Mouse (Mus musculus) hindbrain, embryonic 16.5 days (tissue): ENCODE results near the gene Hip1. TPM values are rescaled to one million over a fixed set of nuclear protein-coding genes. Genes with fewer than 3 reads are reported as not detected.

Experiments used
- ATAC-seq: fragments of 200-750 bp; cut with Nextera tagmentation; 2 replicates; pipeline ENCODE4 v1.8.0; 2017; ENCODE audit warnings: moderate TSS enrichment, moderate library complexity
- H3K27ac ChIP-seq: fragments of 300-500 bp; sonication (generic); 2 replicates; pipeline ENCODE4 v1.5.1; 2014; ENCODE audit warnings: low read depth, mild to moderate bottlenecking, control low read depth, low read length, moderate library complexity
- H3K27me3 ChIP-seq: fragments of 300-500 bp; sonication (generic); replicated peaks from 2 replicates; pipeline ENCODE4 v1.6.1; 2014; ENCODE audit warnings: low read length; ENCODE audit not compliant: control insufficient read depth, insufficient read depth
- H3K36me3 ChIP-seq: fragments of 300-500 bp; sonication (generic); 2 replicates; pipeline ENCODE4 v1.6.1; 2014; ENCODE audit warnings: mild to moderate bottlenecking, low read length, moderate library complexity, mixed read lengths; ENCODE audit not compliant: control insufficient read depth, insufficient read depth
- H3K4me1 ChIP-seq: fragments of 300-500 bp; sonication (generic); 2 replicates; pipeline ENCODE4 v1.6.1; 2014; ENCODE audit warnings: low read depth, low read length; ENCODE audit not compliant: control insufficient read depth, insufficient read depth
- H3K4me2 ChIP-seq: fragments of 300-500 bp; sonication (generic); 2 replicates; pipeline ENCODE4 v1.6.1; 2014; ENCODE audit warnings: mild to moderate bottlenecking, low read length, control low read depth, moderate library complexity
- H3K4me3 ChIP-seq: fragments of 300-500 bp; sonication (generic); 2 replicates; pipeline ENCODE4 v1.5.1; 2014; ENCODE audit warnings: mild to moderate bottlenecking, low read length, control low read depth, moderate library complexity
- H3K9ac ChIP-seq: fragments of 300-500 bp; sonication (generic); 2 replicates; pipeline ENCODE4 v1.6.1; 2014; ENCODE audit warnings: low read depth, mild to moderate bottlenecking, control low read depth, low read length, moderate library complexity
- H3K9me3 ChIP-seq: fragments of 300-500 bp; sonication (generic); 2 replicates; pipeline ENCODE4 v1.6.1; 2014; ENCODE audit warnings: mild to moderate bottlenecking, low read length, moderate library complexity; ENCODE audit not compliant: control insufficient read depth
- WGBS: fragments of 180-500 bp; shearing (Covaris S2); extraction: QIAGEN DNeasy Blood & Tissue Kit; methylation state at CpG from one replicate; pipeline ENCODE4 v1.1.7; 2014; 5-methylcytosine and 5-hydroxymethylcytosine counted together
- polyA plus RNA-seq: library from polyadenylated mRNA; unstranded; fragments of >200 nt; fragmentation: Nextera tagmentation; extraction: Ambion mirVana; gene quantifications from 2 replicates; pipeline ENCODE4 v1.2.1, GENCODE M21; 2015

Hip1 gene
- polyA plus RNA-seq, 1 experiment from 2014 or later = 35.3 TPM

- H3K9me3 ChIP-seq = no peaks in the 10 kb centered on the region
- H3K4me3 ChIP-seq = no peak overlapping the region
- H3K27me3 ChIP-seq = no peaks in the 10 kb centered on the region
- no peak overlapping the region for H3K9ac ChIP-seq
- no peak overlapping the region for H3K27ac ChIP-seq
- ATAC-seq = no peak
- H3K4me2 ChIP-seq = no peak overlapping the region
- H3K36me3 ChIP-seq = no peaks in the 10 kb centered on the region
- WGBS = 80% methylated on average over 8 of the region's 8 CpGs
- no peaks in the 10 kb centered on the region for H3K4me1 ChIP-seq
These were observed 42.9 kb downstream of the Hip1 start for GRCm38 (mm10) chr5:135502027-135502426.

DNA sequence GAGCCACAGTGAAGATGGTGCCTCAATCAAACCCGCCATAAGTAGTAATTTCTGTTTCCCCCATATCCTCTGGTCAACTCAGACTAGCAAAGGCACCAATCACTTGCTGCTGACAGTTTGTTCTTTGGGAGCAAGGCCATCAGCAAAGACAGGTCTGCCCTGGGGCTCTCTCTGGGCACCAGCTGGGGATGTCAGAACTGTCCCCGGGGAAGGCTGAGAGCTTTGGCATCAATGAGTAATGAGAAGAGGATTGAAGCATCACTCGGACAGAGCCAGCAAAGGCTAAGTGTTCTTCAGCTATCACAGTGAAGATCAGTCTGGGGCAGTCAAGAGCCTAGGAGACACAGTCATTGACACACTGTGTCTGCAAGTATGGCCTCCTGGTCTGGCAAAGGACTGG lies 46.0 kb downstream of the Hip1 start:
- Histone ChIP-seq H3K4me2 (no peak overlapping the region), H3K27me3 (no peaks in the 10 kb centered on the region), H3K4me1 (no peaks in the 10 kb centered on the region), H3K27ac (no peak overlapping the region), H3K9ac (no peak overlapping the region), H3K9me3 (no peaks in the 10 kb centered on the region), H3K4me3 (no peak overlapping the region), H3K36me3 (no peaks in the 10 kb centered on the region)
- ATAC-seq = no peak
- WGBS = 69% methylated on average over 3 of the region's 3 CpGs

DNA sequence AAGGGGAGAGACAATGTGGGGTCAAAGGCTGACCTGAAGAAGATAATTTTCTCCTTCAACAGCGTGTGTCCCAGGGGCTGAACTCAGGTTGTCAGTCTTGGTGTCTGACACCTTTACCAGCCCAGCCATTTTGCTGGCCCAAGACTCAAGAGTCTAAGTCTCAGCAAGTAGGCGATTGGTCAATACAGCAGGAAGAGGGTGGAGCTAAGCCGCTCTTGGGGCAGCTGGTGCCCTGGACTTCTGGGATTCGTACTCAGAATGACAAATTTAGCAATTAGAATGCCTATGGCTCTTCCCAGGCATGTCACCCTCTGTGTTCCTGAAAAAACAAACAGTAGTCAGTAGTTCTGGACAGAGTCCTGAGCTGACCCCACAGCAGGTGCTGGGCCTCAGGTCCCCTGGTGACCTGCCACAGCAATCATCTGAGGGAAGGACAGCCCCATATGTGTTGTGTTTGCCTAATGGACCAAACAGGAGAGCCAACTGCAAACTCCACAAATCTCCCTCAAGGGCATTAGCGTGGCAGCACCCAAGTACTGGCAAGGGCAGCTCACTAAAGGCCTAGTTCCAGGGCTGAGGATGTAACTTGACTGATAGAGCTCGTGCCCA lies 47.5 kb downstream of the Hip1 start:
- Histone ChIP-seq H3K9ac (no peak overlapping the region), H3K9me3 (no peaks in the 10 kb centered on the region), H3K27me3 (no peaks in the 10 kb centered on the region), H3K4me3 (no peak overlapping the region), H3K36me3 (no peaks in the 10 kb centered on the region), H3K4me1 (no peaks in the 10 kb centered on the region), H3K27ac (no peak overlapping the region), H3K4me2 (no peak overlapping the region)
- 79% methylated on average over 6 of the region's 6 CpGs for WGBS
- no peak for ATAC-seq

DNA sequence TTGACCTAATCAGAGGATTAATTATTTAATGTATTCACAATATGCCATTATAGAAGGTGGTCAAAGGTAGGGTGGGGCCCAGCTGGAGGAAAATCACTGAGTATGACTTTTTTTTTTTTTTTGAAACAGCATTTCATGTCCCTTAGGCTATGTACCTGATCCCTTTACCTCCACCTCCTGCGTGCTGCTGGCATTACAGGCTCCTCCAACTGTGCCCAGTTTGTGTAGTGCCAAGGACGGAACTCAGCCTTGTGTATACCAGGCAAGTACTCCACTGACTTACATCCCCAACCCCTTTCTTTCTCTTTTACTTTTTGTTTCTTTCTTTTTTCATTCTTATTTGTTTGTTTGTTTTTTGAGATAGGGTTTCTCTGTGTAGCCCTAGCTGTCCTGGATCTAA lies 48.4 kb downstream of the Hip1 start:
- WGBS = 64% methylated on average over 2 of the region's 2 CpGs

GRCm38 (mm10) chr5:135495471-135495870 lies 49.4 kb downstream of the Hip1 start:
- Histone ChIP-seq H3K4me3 (no peak overlapping the region), H3K9me3 (no peaks in the 10 kb centered on the region), H3K36me3 (no peaks in the 10 kb centered on the region), H3K9ac (no peak overlapping the region), H3K4me2 (no peak overlapping the region), H3K27ac (no peak overlapping the region), H3K4me1 (no peaks in the 10 kb centered on the region; the same call in 1 of the 2 replicates), H3K27me3 (no peaks in the 10 kb centered on the region)
- ATAC-seq = no peak
- 92% methylated on average over 8 of the region's 8 CpGs for WGBS

More for the DNA sequence above, 48.4 kb downstream of the Hip1 start:
- H3K9me3 ChIP-seq = no peaks in the 10 kb centered on the region
- H3K27me3 ChIP-seq = no peaks in the 10 kb centered on the region
- H3K4me2 ChIP-seq = no peak overlapping the region
- H3K9ac ChIP-seq = no peak overlapping the region
- no peaks in the 10 kb centered on the region for H3K36me3 ChIP-seq
- no peak for ATAC-seq
- H3K4me3 ChIP-seq = no peak overlapping the region
- no peak overlapping the region for H3K27ac ChIP-seq
- H3K4me1 ChIP-seq = no peaks in the 10 kb centered on the region

- Histone ChIP-seq H3K27ac (no peak overlapping the region), H3K9me3 (no peaks in the 10 kb centered on the region), H3K4me2 (no peak overlapping the region), H3K36me3 (no peaks in the 10 kb centered on the region), H3K4me3 (no peak overlapping the region), H3K4me1 (peaks cover 6% of the 10 kb centered on the region), H3K27me3 (no peaks in the 10 kb centered on the region), H3K9ac (no peak overlapping the region)
- 83% methylated on average over 13 of the region's 13 CpGs for WGBS
- ATAC-seq = no peak
These were observed 50.6 kb downstream of the Hip1 start for GRCm38 (mm10) chr5:135494183-135494910.

DNA sequence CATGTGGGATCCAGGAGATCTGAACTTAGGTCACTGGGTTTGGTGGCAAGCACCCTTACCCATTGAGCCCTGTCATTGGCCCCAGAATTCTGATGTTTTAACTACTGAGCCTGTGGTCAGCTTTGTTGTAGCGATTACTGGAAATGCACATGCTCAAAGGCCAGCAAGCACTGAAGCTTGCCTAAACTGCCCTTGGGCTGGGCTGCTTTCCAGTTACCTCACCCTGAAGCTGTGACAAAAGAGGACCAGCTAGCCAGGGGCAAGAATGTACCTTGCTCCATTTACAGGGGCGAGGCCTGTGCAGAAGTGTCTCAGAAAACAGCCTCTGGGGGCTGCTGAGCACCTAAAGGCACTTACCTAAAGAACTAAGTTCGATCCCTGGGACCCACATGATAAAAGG lies 51.8 kb downstream of the Hip1 start:
- H3K4me3 ChIP-seq = no peak overlapping the region
- peaks cover 11% of the 10 kb centered on the region for H3K4me1 ChIP-seq
- H3K9me3 ChIP-seq = no peaks in the 10 kb centered on the region
- no peaks in the 10 kb centered on the region for H3K36me3 ChIP-seq
- H3K27me3 ChIP-seq = no peaks in the 10 kb centered on the region
- 80% methylated on average over 3 of the region's 3 CpGs for WGBS
- H3K4me2 ChIP-seq = no peak overlapping the region
- no peak for ATAC-seq
- H3K27ac ChIP-seq = no peak overlapping the region
- no peak overlapping the region for H3K9ac ChIP-seq

DNA sequence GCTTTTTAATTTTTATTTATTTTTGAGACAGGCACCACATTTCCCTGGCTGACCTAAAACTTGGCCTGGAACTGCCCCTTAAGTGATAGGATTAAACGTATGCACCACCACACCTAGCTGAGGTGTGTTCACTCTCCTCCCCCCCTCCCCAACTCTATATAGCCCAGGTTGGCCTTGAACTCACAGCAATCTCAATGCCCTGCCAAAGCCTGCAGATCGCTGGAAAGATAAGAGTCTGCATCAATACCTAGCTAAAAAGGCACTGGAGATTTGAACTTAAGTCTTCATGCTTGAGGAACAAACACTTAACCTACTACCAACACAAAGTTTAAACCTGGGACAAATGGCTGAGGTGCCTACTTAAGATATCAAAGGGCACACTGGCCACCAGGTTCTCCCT lies 52.8 kb downstream of the Hip1 start:
- no peak overlapping the region for H3K4me2 ChIP-seq
- no peak for ATAC-seq
- no peaks in the 10 kb centered on the region for H3K27me3 ChIP-seq
- H3K36me3 ChIP-seq = no peaks in the 10 kb centered on the region
- H3K9me3 ChIP-seq = no peaks in the 10 kb centered on the region
- no peak overlapping the region for H3K27ac ChIP-seq
- peaks cover 17% of the 10 kb centered on the region for H3K4me1 ChIP-seq
- H3K4me3 ChIP-seq = no peak overlapping the region
- WGBS = 92% methylated on average over 2 of the region's 2 CpGs
- no peak overlapping the region for H3K9ac ChIP-seq

DNA sequence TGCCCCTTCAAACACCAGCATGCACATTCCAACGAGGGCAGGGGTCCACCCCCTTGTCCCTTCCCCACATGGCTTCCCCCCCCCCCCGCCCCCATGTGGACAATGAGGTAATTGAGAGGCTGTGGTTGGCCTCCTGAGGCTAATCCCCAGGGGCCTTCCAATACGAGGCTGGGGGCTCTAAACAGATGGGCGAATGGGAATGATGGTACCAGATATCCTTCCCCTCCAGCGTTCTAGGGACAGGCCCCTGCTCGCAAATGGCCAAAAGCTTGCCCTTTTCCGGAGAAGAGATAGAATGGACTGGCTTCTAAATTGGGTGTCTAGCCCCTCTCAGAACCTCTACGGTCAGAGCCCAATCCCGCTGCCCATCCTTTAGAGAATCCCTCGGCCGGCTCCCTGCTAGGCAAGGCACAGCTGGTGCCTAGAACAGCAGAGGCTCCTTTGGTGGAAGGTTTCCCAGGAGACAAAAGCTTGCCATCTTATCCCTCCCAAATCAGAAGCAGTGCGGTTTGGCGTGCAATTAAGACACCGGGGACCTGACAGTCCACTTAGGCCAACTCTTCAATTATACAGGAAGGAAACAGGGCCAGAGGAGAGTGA lies 55.1 kb downstream of the Hip1 start:
- Histone ChIP-seq H3K4me2 (peak overlapping the region; percentile 87), H3K9ac (peak overlapping the region; percentile 87), H3K36me3 (no peaks in the 10 kb centered on the region), H3K4me1 (peaks cover 19% of the 10 kb centered on the region), H3K4me3 (peak overlapping the region; percentile 75), H3K27me3 (no peaks in the 10 kb centered on the region), H3K9me3 (no peaks in the 10 kb centered on the region), H3K27ac (peak overlapping the region; percentile 95)
- 3% methylated on average over 14 of the region's 14 CpGs for WGBS
- peak; percentile 20 for ATAC-seq
